Mouse (Mus musculus) thymus, postnatal 25 days (tissue): ENCODE data around the gene Vmn2r17.

Experiments
- DNase-seq: peaks from one replicate; pipeline ENCODE4 v3.0.0; 2022

Vmn2r17 gene

GRCm38 (mm10) chr5:109419388-109419787 lies at the start of gene Vmn2r17:
Gene Vmn2r17, plus strand, starts transcription at chr5:109419688.
- DNase-seq, result no peak

- no peak for DNase-seq
Observed at GRCm38 (mm10) chr5:109466576-109467506, 47.4 kb downstream of the Vmn2r17 start.

DNA sequence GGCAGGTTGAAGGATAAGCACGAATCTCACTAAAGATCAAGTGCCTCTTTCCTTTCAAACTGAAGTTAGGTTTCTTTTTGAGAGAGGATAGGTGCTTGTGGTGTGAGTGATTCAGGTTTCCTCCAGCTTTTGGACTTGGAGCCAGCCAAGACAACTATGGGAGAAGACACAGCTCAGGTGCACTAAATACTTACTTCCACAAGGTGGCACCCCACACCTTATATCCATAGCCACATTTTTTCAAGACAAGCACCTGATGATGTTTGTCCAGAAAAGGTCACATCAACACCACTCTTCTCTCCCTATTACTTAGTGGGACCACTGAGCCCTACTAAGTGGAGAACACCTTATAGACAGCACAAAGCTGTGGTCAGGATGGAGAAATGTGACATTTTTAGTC lies 87.2 kb downstream of the Vmn2r17 start:
- DNase-seq, result peak; percentile 3
